Mouse (Mus musculus) CH12.LX (cell line): ENCODE results near the gene Ppp1cc. TPM values are rescaled to one million over a fixed set of nuclear protein-coding genes. Genes with fewer than 3 reads are reported as not detected.

Experiments
- DNase-seq: peaks from one replicate; pipeline ENCODE4 v3.0.0-alpha.2; 2013; ENCODE audit errors: extremely low read depth
- H3K27ac ChIP-seq: 2 replicates; pipeline ENCODE4 v1.5.1; 2012; ENCODE audit warnings: low read depth, mild to moderate bottlenecking, control low read depth, moderate library complexity; ENCODE audit not compliant: insufficient read depth
- H3K27me3 ChIP-seq: replicated peaks from 2 replicates; pipeline ENCODE3; 2012; ENCODE audit warnings: inconsistent platforms
- H3K36me3 ChIP-seq, 2 experiments: replicated peaks in 1 of 2; 2 replicates each; pipeline versions ENCODE3 to v1.6.1; 2012; ENCODE audit warnings: inconsistent platforms in 1 of 2, low read length in 1 of 2, mild to moderate bottlenecking in 1 of 2, mixed read lengths in 1 of 2, moderate library complexity in 1 of 2; ENCODE audit not compliant: control insufficient read depth in 1 of 2, insufficient read depth in 1 of 2
- H3K4me1 ChIP-seq, 2 experiments: 2 replicates each; pipeline ENCODE4 v1.6.1; 2012; ENCODE audit warnings: inconsistent platforms in 1 of 2, moderate library complexity in 1 of 2; ENCODE audit not compliant: insufficient read depth in 2 of 2, control insufficient read depth in 1 of 2
- H3K4me2 ChIP-seq: 2 replicates; pipeline ENCODE4 v1.6.1; 2012; ENCODE audit warnings: low read depth, mild to moderate bottlenecking, control low read depth; ENCODE audit not compliant: poor library complexity, insufficient read depth, severe bottlenecking
- H3K4me3 ChIP-seq, 3 experiments: fragments of 150-350 bp in 1 of 3; sonication (generic) in 1 of 3; replicated peaks in 1 of 3; 2 replicates each; pipeline versions ENCODE3 to v1.5.1; 2011 to 2012; ENCODE audit warnings: low read depth in 2 of 3, low read length in 2 of 3, mild to moderate bottlenecking in 2 of 3, moderate library complexity in 2 of 3, control low read depth in 1 of 3, improper control_type of control experiment in 1 of 3, inconsistent platforms in 1 of 3, mixed read lengths in 1 of 3; ENCODE audit not compliant: poor library complexity in 1 of 3
- H3K79me2 ChIP-seq: replicated peaks from 2 replicates; pipeline ENCODE4 v1.6.1; 2012; ENCODE audit warnings: mild to moderate bottlenecking, moderate library complexity; ENCODE audit not compliant: control insufficient read depth, poor library complexity, insufficient read depth, severe bottlenecking; ENCODE audit errors: extremely low read depth
- H3K9ac ChIP-seq: 2 replicates; pipeline ENCODE4 v1.6.1; 2012; ENCODE audit warnings: low read depth, mild to moderate bottlenecking, control low read depth, moderate library complexity; ENCODE audit not compliant: insufficient read depth
- H3K9me3 ChIP-seq: replicated peaks from 2 replicates; pipeline ENCODE3; 2012; ENCODE audit warnings: low read length, inconsistent platforms, mixed read lengths
- BHLHE40 ChIP-seq: IDR thresholded peaks from 2 replicates; pipeline ENCODE4 v1.6.1; 2011; ENCODE audit warnings: mild to moderate bottlenecking, low read depth, low read length, improper control_type of control experiment
- CHD1 ChIP-seq: IDR thresholded peaks from 2 replicates; pipeline ENCODE4 v1.6.1; 2012; ENCODE audit warnings: low read depth, low read length, improper control_type of control experiment, inconsistent platforms
- CHD2 ChIP-seq: IDR thresholded peaks from 2 replicates; pipeline ENCODE4 v1.6.1; 2011; ENCODE audit warnings: low read length, improper control_type of control experiment
- E2F4 ChIP-seq: IDR thresholded peaks from 2 replicates; pipeline ENCODE4 v1.6.1; 2011; ENCODE audit warnings: low read depth, low read length, improper control_type of control experiment; ENCODE audit not compliant: insufficient replicate concordance
- EP300 ChIP-seq: IDR thresholded peaks from 2 replicates; pipeline ENCODE4 v1.6.1; 2011; ENCODE audit warnings: low read length, improper control_type of control experiment
- JUND ChIP-seq: conservative IDR thresholded peaks from 2 replicates; pipeline ENCODE4 v1.6.1; 2011; ENCODE audit warnings: low read depth, low read length, improper control_type of control experiment
- KAT2A ChIP-seq: IDR thresholded peaks from 2 replicates; pipeline ENCODE4 v1.6.1; 2012; ENCODE audit warnings: low read length, improper control_type of control experiment, inconsistent platforms; ENCODE audit not compliant: insufficient replicate concordance
- MAZ ChIP-seq: IDR thresholded peaks from 2 replicates; pipeline ENCODE4 v1.6.1; 2012; ENCODE audit warnings: low read depth, mild to moderate bottlenecking, inconsistent platforms, low read length, improper control_type of control experiment, moderate library complexity
- MEF2A ChIP-seq: IDR thresholded peaks from 2 replicates; pipeline ENCODE4 v1.6.1; 2014; ENCODE audit warnings: low read depth, mild to moderate bottlenecking, inconsistent platforms, low read length, improper control_type of control experiment, borderline replicate concordance
- NELFE ChIP-seq: IDR thresholded peaks from 2 replicates; pipeline ENCODE4 v1.6.1; 2011; ENCODE audit warnings: low read depth, low read length, improper control_type of control experiment
- PAX5 ChIP-seq: IDR thresholded peaks from 2 replicates; pipeline ENCODE4 v1.6.1; 2012; ENCODE audit warnings: low read length, inconsistent platforms, mixed read lengths
- RAD21 ChIP-seq: IDR thresholded peaks from 2 replicates; pipeline ENCODE4 v1.6.1; 2011; ENCODE audit warnings: low read depth, mild to moderate bottlenecking, low read length, improper control_type of control experiment, moderate library complexity
- SIN3A ChIP-seq: IDR thresholded peaks from 2 replicates; pipeline ENCODE4 v1.6.1; 2012; ENCODE audit warnings: low read length, improper control_type of control experiment, inconsistent platforms
- SMC3 ChIP-seq: IDR thresholded peaks from 2 replicates; pipeline ENCODE4 v1.6.1; 2011; ENCODE audit warnings: low read depth, low read length, improper control_type of control experiment
- TBP ChIP-seq: conservative IDR thresholded peaks from 2 replicates; pipeline ENCODE4 v1.6.1; 2011; ENCODE audit warnings: low read depth, low read length, improper control_type of control experiment
- TCF12 ChIP-seq: IDR thresholded peaks from 2 replicates; pipeline ENCODE4 v1.6.1; 2014; ENCODE audit warnings: low read depth, mild to moderate bottlenecking, inconsistent platforms, low read length, improper control_type of control experiment
- USF1 ChIP-seq: IDR thresholded peaks from 2 replicates; pipeline ENCODE4 v1.6.1; 2014; ENCODE audit warnings: low read depth, mild to moderate bottlenecking, inconsistent platforms, low read length, improper control_type of control experiment
- ZKSCAN1 ChIP-seq: IDR thresholded peaks from 2 replicates; pipeline ENCODE4 v1.6.1; 2012; ENCODE audit warnings: low read depth, inconsistent platforms, low read length, improper control_type of control experiment, borderline replicate concordance
- ZMIZ1 ChIP-seq: IDR thresholded peaks from 2 replicates; pipeline ENCODE4 v1.6.1; 2012; ENCODE audit warnings: low read depth, mild to moderate bottlenecking, inconsistent platforms, low read length, improper control_type of control experiment
- dilution Hi-C: fragments of 300-500 bp; cut with MboI; formaldehyde crosslinking; loops from 2 replicates; pipeline ENCODE4 v1.14.3; 2020; ENCODE audit warnings: low sequenced_read_pairs; ENCODE audit not compliant: extremely low pct_unique_long_range_greater_than_20kb, extremely low pct_ligation_motif_present
- in situ Hi-C: fragments of 300-500 bp; cut with MboI; formaldehyde crosslinking; loops from 3 replicates; pipeline ENCODE4 v1.14.3; 2019; ENCODE audit warnings: low sequenced_read_pairs, low pct_ligation_motif_present, low pct_unique_long_range_greater_than_20kb, mixed read lengths
- polyA plus RNA-seq: library from polyadenylated mRNA; unstranded; fragments of >175 nt; gene quantifications from 2 replicates; pipeline ENCODE4 v1.2.1, GENCODE M21; 2012; ENCODE audit warnings: low read depth; ENCODE audit not compliant: insufficient read length
- total RNA-seq, 2 experiments: library from RNA; depleted of rRNA; stranded (reverse); fragments of 300-350 nt in 1 of 2; fragments of >200 nt in 1 of 2; gene quantifications; 2 replicates each; pipeline ENCODE4 v1.2.3; 2012 to 2014

Gene Ppp1cc
- total and polyA plus RNA-seq, 3 experiments = 191 to 406 (median 358) TPM

GRCm38 (mm10) chr5:122111091-122111932 lies 46.8 kb upstream of the Ppp1cc start:
- no peak overlapping the region for H3K27ac ChIP-seq
- no peak for DNase-seq
- H3K4me2 ChIP-seq = no peak overlapping the region
- H3K4me3 ChIP-seq = no peak overlapping the region
- TF ChIP-seq SMC3 = no peak
- no peak for TF ChIP-seq JUND
- TF ChIP-seq MAZ = no peak
- no peak for TF ChIP-seq CHD2
- no peak for TF ChIP-seq EP300
- TF ChIP-seq E2F4 = no peak
- TF ChIP-seq USF1 = no peak
- TF ChIP-seq BHLHE40 = no peak
- no peak for TF ChIP-seq ZKSCAN1
- no peak for TF ChIP-seq TBP
- TF ChIP-seq KAT2A = no peak
- no peak for TF ChIP-seq MEF2A
- TF ChIP-seq SIN3A = no peak
- no peak for TF ChIP-seq ZMIZ1
- no peak for TF ChIP-seq PAX5
- no peak for TF ChIP-seq NELFE
- TF ChIP-seq CHD1 = no peak
- TF ChIP-seq TCF12 = no peak
- peaks cover 3% of the 10 kb centered on the region for H3K9me3 ChIP-seq
- H3K36me3 ChIP-seq = no peaks in the 10 kb centered on the region
- peaks cover 8 to 14% of the 10 kb centered on the region in 2 experiments for H3K4me1 ChIP-seq
- peaks cover 10% of the 10 kb centered on the region for H3K27me3 ChIP-seq
- H3K9ac ChIP-seq = no peak overlapping the region
- dilution Hi-C loops (no loop called here), in situ Hi-C loops (no loop called here)
- H3K79me2 ChIP-seq = no peaks in the 10 kb centered on the region

GRCm38 (mm10) chr5:122111933-122112248 lies 46.2 kb upstream of the Ppp1cc start:
- peaks cover 8% of the 10 kb centered on the region for H3K27me3 ChIP-seq
- in situ Hi-C loops = no loop called here
- no peak overlapping the region for H3K9ac ChIP-seq
- no peaks in the 10 kb centered on the region for H3K36me3 ChIP-seq
- H3K79me2 ChIP-seq = no peaks in the 10 kb centered on the region
- H3K4me2 ChIP-seq = no peak overlapping the region
- H3K9me3 ChIP-seq = peaks cover 4% of the 10 kb centered on the region
- dilution Hi-C loops = no loop called here
- no peak overlapping the region for H3K27ac ChIP-seq
- peaks cover 8 to 14% of the 10 kb centered on the region in 2 experiments for H3K4me1 ChIP-seq
- no peak for TF ChIP-seq RAD21
- no peak for TF ChIP-seq CHD2
- TF ChIP-seq JUND = no peak
- DNase-seq = no peak
- H3K4me3 ChIP-seq = no peak overlapping the region
